Mouse (Mus musculus) urinary bladder, adult 18-20 months (tissue): ENCODE measurements around the gene Gys1.
"Not testable (repeated sequence)": the region's sequence is repeated elsewhere in the genome, so short reads cannot be mapped to it uniquely, and the experiment has no call there.

Experiments
- DNase-seq, 2 experiments: peaks; one replicate each; pipeline ENCODE4 v3.0.0; 2022; ENCODE audit warnings: low spot score in 2 of 2, mixed read lengths in 2 of 2

The Gys1 gene

DNA sequence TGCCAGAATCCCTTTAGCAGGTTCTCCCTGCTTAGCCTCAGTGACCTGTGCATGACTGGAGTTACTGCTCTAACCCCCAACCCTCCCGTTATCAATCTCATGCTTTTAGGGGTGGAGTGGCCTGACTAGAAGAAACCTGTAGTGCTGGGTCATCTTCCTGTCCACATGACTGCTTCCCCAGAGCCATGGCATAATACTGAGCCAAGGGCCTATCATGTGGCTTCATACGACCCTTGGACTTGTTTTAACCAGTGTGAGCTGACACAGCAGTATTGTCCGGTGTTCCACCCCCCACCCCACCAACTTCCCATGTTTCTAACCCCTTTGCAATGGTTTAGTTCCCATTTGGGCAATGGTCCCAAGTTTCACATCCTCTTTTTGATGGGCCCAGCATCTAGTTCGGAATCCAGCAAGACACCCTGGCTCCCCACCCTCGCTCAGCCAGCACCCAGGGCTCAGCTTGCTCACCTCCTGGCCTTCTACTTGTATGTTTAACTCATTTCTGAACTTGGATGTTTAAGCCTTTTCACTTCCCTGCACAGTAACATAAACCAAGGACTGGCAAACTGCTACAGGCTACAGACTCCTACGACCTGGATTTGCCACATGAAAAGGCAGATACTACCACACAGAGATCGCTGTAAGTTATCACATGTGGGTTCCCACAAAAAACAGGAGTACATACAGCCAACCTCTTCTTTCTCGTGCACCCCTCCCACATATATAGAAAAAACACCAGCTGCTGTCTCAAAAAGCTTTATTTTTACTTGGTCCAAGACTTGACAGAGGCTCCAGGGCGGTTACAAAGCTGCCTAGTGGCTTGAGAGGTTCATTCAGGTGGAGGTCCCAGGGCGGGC is 22.8 kb downstream of the Gys1 start:
- DNase-seq: no peak

DNA sequence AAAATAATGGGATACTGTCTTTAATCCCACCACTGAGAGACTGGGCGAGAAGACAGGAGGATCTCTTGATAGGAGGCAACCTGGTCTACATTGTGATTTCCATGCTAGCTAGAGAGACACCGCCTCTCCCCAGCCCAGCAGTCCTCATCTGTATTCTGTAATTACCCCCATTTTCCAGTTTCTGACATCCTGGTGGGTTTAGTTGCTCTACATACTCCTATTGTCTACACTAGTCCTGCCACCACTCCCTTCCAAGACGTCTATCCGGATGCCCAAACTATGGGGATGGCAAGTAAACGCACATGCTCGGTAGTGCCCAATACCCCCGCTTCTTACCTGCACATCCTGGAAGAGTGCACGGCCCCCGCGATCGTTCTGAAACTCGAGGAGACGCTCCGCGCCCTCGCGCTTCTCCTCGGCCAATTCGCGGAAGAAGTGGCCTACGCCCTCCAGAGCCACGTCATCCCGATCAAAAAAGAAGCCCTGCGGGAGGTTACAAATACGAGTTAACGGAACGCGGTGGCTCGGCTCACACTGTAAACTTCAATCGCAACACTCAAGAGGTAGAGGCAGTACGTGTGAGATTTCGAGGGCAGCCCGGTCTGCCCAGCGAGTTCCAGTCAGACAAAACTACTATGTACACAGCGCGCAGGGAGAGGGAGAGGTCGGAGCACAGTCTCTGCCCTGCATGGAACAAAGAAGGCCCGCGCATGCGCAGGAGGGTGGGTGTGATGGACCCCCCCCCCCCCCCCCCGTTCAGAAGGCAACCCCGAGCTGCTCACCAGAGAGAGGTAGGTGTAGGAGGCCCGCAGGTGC is 24.3 kb downstream of the Gys1 start:
- DNase-seq: peak; percentile 48 to 57

DNA sequence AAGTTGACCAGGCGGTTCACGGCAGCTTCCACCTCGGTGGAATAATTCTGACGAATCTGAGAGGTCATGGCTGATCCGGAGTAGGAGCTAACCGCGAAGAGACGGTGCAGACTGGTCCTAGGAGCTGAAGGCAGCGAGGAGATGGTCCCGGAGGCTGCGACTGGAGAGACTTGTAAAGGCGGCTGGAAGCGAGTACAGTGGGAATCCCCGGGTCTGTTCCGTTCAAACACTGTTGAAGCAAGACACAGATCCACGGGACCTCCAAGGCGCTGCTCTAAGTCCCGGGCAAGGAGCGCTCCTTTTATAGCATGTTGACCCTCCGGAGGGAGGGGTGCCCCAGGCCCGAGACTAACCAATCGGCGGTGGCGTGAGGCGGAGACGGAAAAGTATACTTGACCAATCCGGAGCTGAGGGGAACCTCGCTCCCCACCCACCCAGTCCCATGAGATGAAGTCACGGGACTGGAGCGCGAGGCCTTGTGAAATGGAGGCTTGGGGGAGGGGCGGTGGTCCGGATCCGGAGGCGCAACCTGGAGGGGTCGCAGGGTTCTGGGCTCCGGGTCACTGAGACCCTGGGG is 25.0 kb downstream of the Gys1 start, which contains the start of gene Ftl1:
TSS of gene Ftl1 (minus strand) at position 321 of the 577 bp plus-strand sequence.
- peak; percentile 81 to 98 for DNase-seq

DNA sequence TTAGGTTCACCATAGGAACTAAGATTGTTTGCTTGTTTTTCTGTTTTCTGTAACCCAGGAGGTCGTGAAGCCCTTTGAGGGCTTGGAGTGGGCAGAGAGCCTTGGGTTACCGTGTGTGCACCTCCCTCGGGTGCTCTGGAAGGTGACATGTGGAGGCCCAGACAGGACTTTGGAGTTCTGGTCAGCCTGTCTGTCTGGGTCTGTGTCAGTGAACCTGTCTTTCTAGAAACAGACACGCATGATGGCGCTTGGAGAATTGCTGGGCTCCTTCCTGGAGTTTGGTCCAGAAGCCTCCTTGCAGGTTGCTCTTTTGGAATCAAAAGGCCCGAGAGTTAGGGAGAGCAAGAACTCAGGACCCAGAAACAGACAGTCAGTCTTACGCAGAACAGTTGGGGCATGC is 25.7 kb downstream of the Gys1 start:
- DNase-seq: no peak

DNA sequence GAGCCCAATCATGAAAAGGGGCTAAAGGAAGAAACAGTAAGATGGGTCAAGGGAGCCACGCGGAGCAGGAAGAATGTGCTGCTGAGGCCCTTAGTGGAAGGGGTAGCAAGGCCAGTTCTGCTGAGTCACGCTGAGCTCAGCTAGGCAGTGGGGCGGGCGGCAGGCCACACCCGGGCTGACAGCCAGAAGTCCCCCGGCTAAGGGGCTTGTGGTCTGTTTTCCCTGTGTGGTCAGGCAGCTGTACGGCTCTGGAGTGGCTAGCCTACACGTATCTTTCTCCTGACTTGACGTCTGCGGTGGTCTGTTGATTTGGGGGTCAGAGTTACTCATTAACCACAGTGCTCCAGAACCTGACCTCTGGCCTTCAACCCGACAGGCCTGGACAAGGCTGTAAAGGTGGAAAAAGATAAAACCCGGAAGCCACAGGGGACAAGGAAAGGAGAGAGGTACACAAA is 26.2 kb downstream of the Gys1 start:
- peak; percentile 72 to 81 for DNase-seq

DNA sequence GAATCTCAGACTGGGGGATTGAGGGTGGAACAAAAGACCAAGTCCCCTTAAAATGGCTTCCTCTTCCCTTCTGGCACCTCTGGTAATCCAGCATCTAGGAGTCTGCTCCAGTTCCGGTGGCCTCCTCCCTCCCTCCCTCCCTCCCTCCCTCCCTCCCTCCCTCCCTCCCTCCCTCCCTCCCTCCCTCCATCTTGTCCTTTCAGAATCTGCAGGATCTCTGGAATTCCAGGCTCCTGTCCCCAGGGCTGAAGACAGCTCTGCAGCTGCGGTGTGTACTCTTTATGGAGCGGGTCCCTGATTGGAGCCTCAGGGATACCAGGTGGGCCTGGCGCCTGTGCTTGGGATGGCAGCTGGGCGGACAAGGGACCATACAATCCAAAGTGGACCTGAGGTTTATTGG is 26.7 kb downstream of the Gys1 start:
- DNase-seq: no peak

DNA sequence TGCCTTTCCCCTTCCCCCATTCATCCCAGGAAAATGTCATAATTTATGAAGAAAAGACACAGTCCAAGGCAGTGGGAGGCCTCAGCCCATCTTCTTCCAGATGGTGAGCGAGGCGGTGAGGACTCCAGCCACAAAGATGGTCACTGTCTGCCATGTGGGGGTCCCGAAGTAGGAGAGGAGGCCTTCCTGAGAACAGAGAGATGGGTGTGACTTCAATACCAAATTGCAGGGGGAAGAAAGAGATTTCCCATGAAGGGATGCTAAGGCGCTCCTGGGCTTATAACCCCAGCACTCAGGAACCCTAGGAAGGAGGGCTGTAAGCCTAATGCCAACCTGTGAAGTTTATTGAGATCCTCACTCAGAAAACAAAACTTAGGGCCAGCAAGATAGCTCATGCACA is 27.1 kb downstream of the Gys1 start:
- no peak for DNase-seq

DNA sequence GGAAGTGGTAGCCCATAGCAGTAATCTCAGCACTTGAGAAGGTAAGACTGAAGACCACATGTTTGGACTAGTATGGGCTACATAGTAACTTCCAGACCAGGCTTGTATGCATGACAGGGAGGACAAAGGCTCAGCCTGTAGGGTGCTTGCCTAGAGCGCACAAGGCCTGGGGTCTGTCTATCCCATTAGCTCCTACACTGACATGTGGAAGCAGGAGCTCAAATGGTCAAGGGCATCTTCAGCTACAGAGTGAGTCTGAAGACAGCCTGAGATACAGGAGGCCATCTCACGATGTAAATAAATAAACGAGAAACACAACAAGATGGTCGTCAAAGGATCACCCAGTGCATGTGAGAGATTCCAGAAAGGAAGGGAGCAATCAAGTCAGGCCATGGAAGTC is 27.7 kb downstream of the Gys1 start:
- DNase-seq: no peak

DNA sequence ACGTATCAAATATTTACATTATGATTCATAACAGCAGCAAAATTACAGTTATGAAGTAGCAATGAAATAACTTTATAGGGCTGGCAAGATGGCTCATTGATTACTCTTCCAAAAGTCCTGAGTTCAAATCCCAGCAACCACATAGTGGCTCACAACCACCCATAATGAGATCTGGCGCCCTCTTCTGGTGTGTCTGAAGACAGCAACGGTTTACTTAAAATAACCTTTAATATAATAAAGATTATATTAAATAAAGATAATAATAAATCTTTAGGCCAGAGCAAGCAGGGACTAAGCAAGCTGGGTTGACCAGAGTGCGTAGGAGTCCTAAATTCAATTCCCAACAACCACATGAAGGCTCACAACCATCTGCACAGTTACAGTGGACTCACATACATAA is 28.2 kb downstream of the Gys1 start:
- not testable (repeated sequence) for DNase-seq

DNA sequence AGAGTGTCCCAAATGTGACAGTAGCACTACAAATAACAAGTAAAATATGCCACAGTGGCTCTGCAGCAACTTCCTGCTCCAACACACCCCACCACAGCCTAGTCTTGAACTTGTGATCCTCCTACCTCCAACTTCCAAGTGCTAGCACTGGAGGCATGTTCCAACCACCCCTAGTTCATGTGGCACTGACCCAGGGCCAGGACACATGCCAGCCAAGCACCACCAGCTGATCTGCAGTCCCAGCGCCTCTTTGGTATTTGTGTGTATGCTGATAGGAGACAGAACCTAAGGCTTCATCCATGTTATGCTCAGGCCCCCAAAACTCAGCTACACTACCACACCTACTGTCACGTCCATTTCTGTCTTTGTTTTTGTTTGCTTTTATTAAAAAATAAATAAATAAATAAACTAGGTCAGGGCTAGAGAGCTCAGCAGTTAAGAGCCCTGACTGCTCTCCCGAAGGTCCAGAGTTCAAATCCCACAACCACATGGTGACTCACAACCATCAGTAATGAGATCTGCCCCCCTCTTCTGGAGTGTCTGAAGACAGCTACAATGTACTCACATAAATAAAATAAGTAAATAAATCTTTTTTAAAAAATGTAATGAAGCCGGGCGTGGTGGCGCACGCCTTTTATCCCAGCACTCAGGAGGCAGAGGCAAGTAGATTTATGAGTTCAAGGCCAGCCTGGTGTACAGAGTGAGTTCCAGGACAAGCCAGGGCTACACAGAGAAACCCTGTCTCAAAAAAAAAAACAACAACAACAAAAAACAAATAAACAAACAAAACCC is 29.5 kb downstream of the Gys1 start:
- DNase-seq: no peak

DNA sequence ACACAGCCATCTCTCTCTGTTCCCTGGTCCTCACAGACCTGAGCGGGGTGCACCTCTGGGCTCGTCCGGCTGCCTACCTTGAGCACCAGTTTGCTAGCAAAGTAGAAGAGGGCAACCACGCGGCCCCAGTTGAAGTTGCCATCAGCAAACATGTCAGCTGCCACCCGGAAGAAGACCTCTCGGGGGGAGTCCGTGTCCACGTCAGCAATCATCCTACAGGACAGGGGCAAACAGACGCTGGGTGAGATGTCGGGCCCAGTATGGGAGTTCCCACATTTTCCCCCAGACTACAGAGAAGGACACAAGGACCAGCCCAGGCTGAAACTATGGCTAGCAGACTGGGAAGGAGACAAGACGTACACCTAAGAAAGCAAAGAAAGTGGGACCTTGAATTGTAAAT is 30.5 kb downstream of the Gys1 start:
- DNase-seq: no peak

DNA sequence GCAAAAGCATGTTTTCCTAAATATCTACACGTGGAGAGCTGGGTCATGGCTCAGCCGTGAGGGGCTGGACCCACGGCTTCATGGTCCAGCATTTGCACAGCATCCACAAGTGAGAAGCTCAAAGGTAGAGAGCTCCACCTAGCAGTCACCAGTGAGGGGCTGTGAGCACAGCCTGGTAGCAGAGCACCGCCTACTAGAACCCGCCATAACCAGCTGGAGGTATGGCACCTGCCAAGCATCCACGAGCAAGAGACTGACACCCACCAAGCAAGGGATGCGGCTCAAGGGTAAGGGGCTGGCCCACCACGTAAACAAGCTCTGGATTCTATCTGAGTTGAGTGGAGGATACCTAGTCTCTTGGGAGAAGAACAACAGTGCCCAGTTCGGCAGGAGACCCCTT is 30.9 kb downstream of the Gys1 start:
- no peak for DNase-seq

DNA sequence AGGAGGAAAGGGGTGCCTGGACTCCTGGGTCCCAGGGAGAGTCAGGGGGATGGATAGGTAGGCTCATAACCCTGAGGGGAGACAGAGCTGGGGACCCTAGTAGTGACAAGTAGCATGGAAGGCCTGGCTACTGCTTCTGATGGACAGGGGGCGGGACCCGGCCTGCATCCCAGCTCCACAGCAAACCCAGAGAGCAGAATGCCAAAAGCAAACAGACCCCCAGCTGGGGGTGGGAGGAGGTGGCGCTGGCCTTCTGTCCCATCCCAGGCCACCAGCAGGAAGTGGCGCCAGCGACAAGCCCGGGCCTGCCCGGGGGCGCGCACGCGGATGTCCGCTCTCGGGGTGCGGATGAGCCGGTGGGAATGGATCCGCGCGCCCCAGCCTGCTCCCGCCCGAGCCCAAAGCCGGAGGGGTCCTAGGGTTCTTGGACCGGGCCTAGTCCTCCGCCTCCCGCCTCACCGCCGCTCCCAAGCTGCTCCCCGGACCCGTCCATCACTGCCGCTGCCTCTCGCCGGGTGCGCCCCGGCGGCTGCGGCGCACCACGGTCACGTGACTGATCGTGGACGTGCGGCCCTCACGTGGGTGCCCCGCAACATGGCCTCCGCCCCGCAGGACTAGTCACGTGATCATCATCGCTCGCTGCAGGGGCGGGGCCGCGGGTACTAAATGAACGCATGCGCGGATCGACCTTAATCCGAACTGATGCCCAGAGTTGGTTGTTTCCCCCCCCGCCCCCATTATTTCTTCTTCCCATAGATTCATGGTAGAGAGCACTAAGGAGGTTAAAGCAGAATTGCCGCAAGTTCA is 31.8 kb downstream of the Gys1 start, which contains the start of gene Bax:
TSS of gene Bax (minus strand) at position 616 of the 807 bp plus-strand sequence.
- DNase-seq: peak; percentile 89 to 93

DNA sequence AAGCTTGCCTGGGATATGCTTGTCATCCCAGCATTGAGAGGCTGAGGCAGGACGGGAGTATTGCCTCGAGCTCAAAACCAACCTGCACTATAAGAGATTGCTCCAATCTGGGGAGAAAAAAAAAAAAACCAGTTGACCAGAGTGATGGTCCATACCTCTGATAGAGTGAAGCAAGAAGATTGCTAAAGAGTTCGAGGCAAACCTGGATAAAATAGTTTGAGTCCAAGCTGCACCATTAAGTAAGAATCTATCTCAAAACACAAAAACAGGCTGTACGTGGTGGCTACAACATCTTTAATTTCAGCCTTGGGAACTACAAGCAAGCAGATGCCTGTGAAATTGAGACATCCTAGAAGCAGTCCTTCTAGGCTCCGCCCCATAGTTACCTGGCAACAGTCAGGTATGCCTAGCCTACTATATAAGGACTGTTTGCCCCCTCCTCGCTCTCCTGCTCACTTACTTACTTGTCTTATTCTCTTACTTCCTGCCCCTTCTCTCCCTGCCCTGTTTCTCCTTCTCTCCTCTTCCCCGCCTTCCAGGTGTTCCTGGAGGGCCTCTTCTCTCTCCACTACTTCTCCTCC is 32.5 kb downstream of the Gys1 start:
- DNase-seq: no peak

DNA sequence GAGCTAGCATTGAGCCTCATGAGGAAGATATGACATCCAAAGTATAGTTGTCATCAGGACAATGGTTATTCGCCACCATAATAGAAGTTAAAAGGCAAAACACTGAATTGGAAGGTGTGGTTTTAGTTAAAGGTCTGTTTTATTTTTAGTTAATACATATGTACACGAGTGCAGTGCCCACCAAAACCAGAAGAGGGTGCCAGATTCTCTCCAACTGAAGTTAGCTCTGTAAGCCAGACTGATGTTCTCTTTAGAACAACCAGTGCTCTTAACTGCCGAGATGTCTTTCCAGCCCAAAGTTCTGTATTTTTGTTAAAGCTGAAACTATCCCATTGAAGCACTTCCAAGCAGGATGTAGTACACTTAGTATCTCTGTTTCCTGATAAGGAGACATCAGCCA is 36.2 kb downstream of the Gys1 start:
- peak in 1 of 2 experiments; percentile 62 for DNase-seq

DNA sequence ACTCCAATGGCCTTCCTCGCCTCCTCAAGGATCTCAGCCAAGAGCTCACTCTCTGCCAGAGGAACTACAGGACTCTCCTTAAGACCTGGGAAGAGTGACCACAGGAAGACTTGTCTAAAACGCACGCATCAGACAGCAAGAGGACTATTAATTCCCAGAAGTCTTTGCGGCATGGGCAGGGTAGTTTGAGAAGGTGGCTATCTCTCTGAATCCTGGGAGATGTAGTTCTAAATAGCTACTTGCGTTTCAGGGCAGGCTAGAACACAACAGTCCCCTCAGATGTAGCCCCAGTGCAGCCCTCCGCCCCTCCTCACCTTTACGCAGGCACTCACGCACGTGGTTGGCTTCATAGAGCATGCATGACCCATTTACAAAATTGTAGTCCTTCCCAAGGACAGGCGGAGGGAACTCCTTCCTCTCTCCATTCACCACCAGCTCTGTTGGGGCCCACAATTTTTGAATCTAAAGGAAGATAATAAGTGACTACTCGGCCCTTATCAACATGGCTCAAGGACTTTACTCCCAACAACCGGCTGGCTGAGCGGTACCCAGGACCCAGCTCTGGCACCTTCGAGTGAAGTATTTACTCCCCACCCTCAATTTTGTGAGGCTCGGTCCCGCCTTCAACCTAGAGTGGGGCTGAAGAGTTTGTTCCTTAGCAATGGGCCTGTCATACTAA is 40.8 kb downstream of the Gys1 start:
- DNase-seq: peak in 1 of 2 experiments; percentile 0

DNA sequence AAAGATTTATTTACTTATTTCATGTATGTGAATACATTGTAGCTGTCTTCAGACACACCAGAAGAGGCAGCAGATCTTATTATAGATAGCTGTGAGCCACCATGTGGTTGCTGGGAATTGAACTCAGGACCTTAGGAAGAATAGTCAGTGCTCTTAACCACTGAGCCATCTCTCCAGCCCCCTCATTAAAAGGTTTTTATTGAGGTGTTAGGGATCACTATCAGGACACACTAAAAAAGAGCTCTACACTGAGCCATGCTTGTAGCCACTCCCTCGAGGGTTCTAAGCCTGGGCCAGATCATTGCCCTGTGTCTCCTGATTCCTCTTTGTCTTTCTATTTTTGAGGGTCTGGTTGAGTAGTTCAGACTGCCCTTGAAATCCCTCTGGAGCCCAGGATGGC is 41.8 kb downstream of the Gys1 start:
- DNase-seq: no peak

DNA sequence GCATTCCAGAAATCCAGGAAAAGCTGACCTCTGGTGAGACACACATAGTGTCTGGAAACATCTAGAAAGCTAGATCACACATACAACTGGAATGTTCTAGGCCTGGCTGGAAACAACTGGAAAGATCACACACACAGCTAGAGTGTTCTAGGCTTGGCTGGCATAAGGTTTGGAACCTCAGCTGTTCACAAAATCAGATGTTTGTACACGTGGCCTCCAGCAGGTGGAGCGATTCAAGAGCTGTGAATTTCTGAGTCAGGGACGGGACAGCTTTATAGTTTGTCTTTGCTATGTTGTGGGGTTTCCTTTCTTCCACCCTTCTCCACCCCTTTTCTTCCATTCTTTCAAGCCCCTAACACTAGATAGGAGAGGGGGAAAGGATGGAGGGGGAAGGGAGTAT is 42.4 kb downstream of the Gys1 start:
- peak in 1 of 2 experiments; percentile 48 for DNase-seq

DNA sequence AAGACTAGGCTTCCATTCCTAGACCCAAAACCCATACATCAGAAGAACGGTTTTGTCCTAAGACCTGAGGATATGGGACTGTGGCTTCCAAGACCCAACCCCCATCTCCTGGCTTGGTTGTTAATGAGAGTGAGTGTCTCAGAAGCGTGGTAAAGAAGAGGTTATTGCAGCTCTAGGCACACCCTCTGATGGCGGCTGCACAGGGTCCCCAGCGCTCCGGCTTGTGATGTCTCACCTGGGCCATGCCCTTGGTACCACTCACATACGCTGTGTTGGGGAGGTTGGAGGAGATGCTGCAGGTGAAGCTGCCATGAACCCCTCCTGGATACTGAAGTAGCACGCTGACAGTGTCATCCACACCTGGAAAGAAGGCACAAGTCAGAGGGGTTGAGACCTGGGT is 44.1 kb downstream of the Gys1 start:
- no peak for DNase-seq

DNA sequence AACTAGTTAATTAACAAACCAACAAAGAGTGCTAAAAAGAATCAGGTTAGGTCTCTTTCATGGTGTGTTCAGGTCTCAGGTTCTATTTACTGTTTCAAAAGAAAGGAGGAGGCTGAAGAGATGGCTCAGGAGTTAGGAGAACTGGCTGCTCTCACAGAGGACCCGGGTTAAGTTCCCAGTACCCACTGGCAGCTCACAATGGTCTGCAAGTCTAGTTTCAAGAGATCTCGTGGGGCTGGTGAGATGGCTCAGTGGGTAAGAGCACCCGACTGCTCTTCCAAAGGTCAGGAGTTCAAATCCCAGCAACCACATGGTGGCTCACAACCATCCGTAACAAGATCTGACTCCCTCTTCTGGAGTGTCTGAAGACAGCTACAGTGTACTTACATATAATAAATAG is 45.7 kb downstream of the Gys1 start:
- not testable (repeated sequence) for DNase-seq
